Mouse (Mus musculus) embryonic facial prominence, embryonic 12.5 days (tissue): ENCODE data around the gene Baiap2l2. TPM values are rescaled to one million over a fixed set of nuclear protein-coding genes. Genes with fewer than 3 reads are reported as not detected.

Source experiments
- polyA plus RNA-seq: library from polyadenylated mRNA; unstranded; fragments of >200 nt; fragmentation: Nextera tagmentation; extraction: Ambion mirVana; gene quantifications from 2 replicates; pipeline ENCODE4 v1.2.1, GENCODE M21; 2016

Gene Baiap2l2
- polyA plus RNA-seq, 1 experiment from 2014 or later, result 10.7 TPM

Other genes starting within 250 kb of the Baiap2l2 start
- gene Galr3, start 243.7 kb downstream of the Baiap2l2 start, polyA plus RNA-seq, result not detected in 2 replicates
- 55.9 and 65.5 TPM in 2 replicates for gene Ankrd54, start 222.6 kb downstream of the Baiap2l2 start, polyA plus RNA-seq
- gene Eif3l, start 210.4 kb downstream of the Baiap2l2 start, polyA plus RNA-seq, result 229 and 235 TPM in 2 replicates
- gene Micall1, start 176.6 kb downstream of the Baiap2l2 start, polyA plus RNA-seq, result 12.0 and 12.6 TPM in 2 replicates
- gene Polr2f, start 144.5 kb downstream of the Baiap2l2 start, polyA plus RNA-seq, result 359 and 385 TPM in 2 replicates
- 7.3 and 7.4 TPM in 2 replicates for gene 1700088E04Rik, start 144.3 kb downstream of the Baiap2l2 start, polyA plus RNA-seq
- gene Sox10, start 120.3 kb downstream of the Baiap2l2 start, polyA plus RNA-seq, result 21.1 and 21.7 TPM in 2 replicates
- gene Pick1, start 56.4 kb downstream of the Baiap2l2 start, polyA plus RNA-seq, result 60.2 and 60.7 TPM in 2 replicates
- gene Gm49486, start 56.1 kb downstream of the Baiap2l2 start, polyA plus RNA-seq, result 0.78 and 0.90 TPM in 2 replicates
- 0.25 and 0.50 TPM in 2 replicates for gene Slc16a8, start 30.8 kb downstream of the Baiap2l2 start, polyA plus RNA-seq
- 13.3 and 15.4 TPM in 2 replicates for gene Pla2g6, start 42.9 kb upstream of the Baiap2l2 start, polyA plus RNA-seq
- 1.8 and 1.9 TPM in 2 replicates for gene Maff, start 61.1 kb upstream of the Baiap2l2 start, polyA plus RNA-seq
- 61.7 and 63.1 TPM in 2 replicates for gene Tmem184b, start 118.0 kb upstream of the Baiap2l2 start, polyA plus RNA-seq
- gene Csnk1e, start 170.0 kb upstream of the Baiap2l2 start, polyA plus RNA-seq, result 148 and 160 TPM in 2 replicates
- gene Kcnj4, start 219.7 kb upstream of the Baiap2l2 start, polyA plus RNA-seq, result 0.10 TPM in 1 of 2 replicates, not detected in the other
- gene Kdelr3, start 230.9 kb upstream of the Baiap2l2 start, polyA plus RNA-seq, result 41.5 and 42.0 TPM in 2 replicates